Mouse (Mus musculus): Measurements from ENCODE around the gene Cdca3. TPM values are rescaled to one million over a fixed set of nuclear protein-coding genes. Genes with fewer than 3 reads are reported as not detected.

Cdca3 gene
- polyA plus RNA-seq (2015; fragmentation: Illumina TruSeq; extraction: RNeasy Lipid Tissue Mini Kit (QIAGEN cat#74804); ENCODE audit: low read depth, low replicate concordance): 1.8 TPM

DNA sequence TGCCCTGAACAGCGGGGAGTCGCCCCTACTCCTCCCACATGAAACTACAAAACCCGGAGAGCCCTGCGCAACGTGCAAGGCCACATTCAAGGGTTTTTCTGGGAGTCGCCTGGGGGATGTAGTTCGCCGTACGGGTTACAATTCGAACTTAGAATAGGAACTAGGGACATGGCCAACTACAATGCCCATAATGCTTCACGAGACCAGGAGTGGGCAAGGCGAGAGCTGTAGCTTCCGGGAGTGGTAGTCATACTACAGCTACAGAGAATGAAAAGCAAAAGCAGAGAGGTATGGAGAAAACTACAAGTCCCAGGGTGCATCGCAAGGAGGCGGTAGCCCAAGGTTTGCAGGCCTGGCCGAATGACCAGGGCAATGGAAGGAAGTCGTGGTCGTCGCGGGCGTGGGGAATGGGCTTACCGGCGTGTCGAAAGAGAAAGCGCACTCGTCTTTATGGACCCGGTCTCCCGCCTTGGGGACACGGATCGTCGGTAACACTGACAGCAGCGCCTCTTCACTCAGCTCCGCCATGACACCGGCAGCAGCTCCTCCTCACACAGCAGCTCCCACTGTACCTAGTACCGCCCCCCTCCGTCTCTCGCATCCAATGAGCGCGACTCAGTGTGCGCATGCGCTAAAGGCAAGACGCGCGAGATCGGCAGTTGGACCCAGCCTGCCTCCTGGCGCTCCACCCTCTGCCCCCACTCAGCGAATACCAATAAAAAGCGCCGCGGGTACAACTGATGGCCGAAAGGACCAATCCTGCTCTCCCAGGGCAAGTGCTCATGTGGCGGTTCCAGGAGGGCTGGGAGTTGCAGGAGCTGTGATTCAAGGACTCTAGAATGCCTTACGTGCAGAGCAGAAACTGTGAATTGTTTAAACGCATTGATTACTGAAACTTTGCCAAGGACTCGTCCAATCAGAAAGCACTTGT lies at the start of gene Cdca3, which contains the start of gene Usp5:
Gene Cdca3 (plus strand): TSS at position 680 of the 931 bp plus-strand sequence.
Gene Usp5 (minus strand): TSS at position 617 of the 931 bp plus-strand sequence.

GRCm38 (mm10) chr6:124808358-124809012 lies 20.9 kb upstream of the Cdca3 start, which contains the start of gene Spsb2:
Spsb2 (plus strand) TSS chr6:124808661.

GRCm38 (mm10) chr6:124813933-124814332 lies 15.4 kb upstream of the Cdca3 start, which contains the start of gene Tpi1:
Tpi1 (minus strand) TSS chr6:124814296.

GRCm38 (mm10) chr6:124840241-124841167 lies 11.2 kb downstream of the Cdca3 start, which contains the start of gene Gnb3:
Gnb3 (minus strand) TSS chr6:124840275.

DNA sequence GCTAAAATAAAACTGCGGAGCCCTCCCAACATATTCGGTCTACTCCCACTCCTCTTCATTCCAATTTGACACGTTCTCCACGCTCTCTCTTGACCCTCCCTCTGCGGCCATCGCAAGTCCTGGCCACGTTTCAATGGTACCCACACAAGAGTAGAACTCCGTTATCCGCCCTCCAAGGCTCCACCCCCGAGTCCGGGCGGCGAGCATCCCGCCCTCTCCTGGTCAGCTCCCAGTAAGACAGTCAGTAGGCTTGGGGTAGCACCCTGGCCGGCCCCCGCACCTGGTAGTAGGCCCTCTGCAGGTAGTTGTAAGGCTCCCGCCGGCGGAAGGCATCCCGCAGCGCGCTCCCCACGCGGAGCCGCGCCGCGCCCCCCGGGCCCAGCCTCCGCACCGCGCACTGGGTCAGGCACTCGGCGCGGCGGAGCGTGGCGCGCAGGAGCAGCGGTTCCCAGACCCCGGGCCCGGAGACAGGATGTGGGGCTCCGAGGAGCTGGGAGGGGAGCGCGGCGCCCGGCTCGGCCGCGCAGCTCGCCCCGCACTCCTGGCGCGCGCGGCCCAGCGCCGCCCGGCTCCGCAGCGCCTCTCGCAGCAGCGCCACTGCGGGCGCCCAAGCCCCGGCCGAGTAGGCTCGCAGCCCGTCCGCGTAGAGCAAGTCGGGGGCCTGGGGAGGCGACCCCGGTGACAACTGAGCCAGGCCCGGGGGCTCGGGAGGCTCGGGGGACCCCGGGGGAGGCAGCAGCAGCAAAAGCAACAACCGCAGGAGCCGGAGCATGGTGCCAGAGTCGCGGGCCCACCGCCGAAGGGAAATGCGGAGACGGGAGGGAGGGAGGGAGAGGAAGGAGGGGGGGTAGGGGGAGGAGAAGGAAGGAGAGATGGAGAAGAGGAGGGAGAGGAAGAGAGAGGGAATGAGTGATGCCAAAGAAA lies 27.8 kb downstream of the Cdca3 start, which contains the start of gene P3h3:
Gene P3h3 (minus strand): TSS at position 837 of the 924 bp plus-strand sequence.

GRCm38 (mm10) chr6:124863658-124864298 lies 34.4 kb downstream of the Cdca3 start, which contains the start of gene Gpr162:
Gpr162 (minus strand) TSS chr6:124863983.

Other genes starting within 250 kb of the Cdca3 start
- 0.16 TPM for gene C1s2, start 193.5 kb upstream of the Cdca3 start, polyA plus RNA-seq (2015; fragmentation: Illumina TruSeq; extraction: RNeasy Lipid Tissue Mini Kit (QIAGEN cat#74804); ENCODE audit: low read depth, low replicate concordance)
- 21.0 TPM for gene Lpcat3, start 166.5 kb upstream of the Cdca3 start, polyA plus RNA-seq (2015; fragmentation: Illumina TruSeq; extraction: RNeasy Lipid Tissue Mini Kit (QIAGEN cat#74804); ENCODE audit: low read depth, low replicate concordance)
- gene Emg1, start 117.4 kb upstream of the Cdca3 start, polyA plus RNA-seq (2015; fragmentation: Illumina TruSeq; extraction: RNeasy Lipid Tissue Mini Kit (QIAGEN cat#74804); ENCODE audit: low read depth, low replicate concordance): 72.4 TPM
- gene Phb2, start 117.2 kb upstream of the Cdca3 start, polyA plus RNA-seq (2015; fragmentation: Illumina TruSeq; extraction: RNeasy Lipid Tissue Mini Kit (QIAGEN cat#74804); ENCODE audit: low read depth, low replicate concordance): 127 TPM
- gene Ptpn6, start 90.8 kb upstream of the Cdca3 start, polyA plus RNA-seq (2015; fragmentation: Illumina TruSeq; extraction: RNeasy Lipid Tissue Mini Kit (QIAGEN cat#74804); ENCODE audit: low read depth, low replicate concordance): 7.4 TPM
- gene Grcc10, start 88.2 kb upstream of the Cdca3 start, polyA plus RNA-seq (2015; fragmentation: Illumina TruSeq; extraction: RNeasy Lipid Tissue Mini Kit (QIAGEN cat#74804); ENCODE audit: low read depth, low replicate concordance): 262 TPM
- gene Gm45234, start 73.5 kb upstream of the Cdca3 start, polyA plus RNA-seq (2015; fragmentation: Illumina TruSeq; extraction: RNeasy Lipid Tissue Mini Kit (QIAGEN cat#74804); ENCODE audit: low read depth, low replicate concordance): not detected
- 71.6 TPM for gene Atn1, start 73.0 kb upstream of the Cdca3 start, polyA plus RNA-seq (2015; fragmentation: Illumina TruSeq; extraction: RNeasy Lipid Tissue Mini Kit (QIAGEN cat#74804); ENCODE audit: low read depth, low replicate concordance)
- gene Eno2, start 59.9 kb upstream of the Cdca3 start, polyA plus RNA-seq (2015; fragmentation: Illumina TruSeq; extraction: RNeasy Lipid Tissue Mini Kit (QIAGEN cat#74804); ENCODE audit: low read depth, low replicate concordance): 1,006 TPM
- gene Lrrc23, start 49.8 kb upstream of the Cdca3 start, polyA plus RNA-seq (2015; fragmentation: Illumina TruSeq; extraction: RNeasy Lipid Tissue Mini Kit (QIAGEN cat#74804); ENCODE audit: low read depth, low replicate concordance): 8.6 TPM
- gene Spsb2, start 20.9 kb upstream of the Cdca3 start, polyA plus RNA-seq (2015; fragmentation: Illumina TruSeq; extraction: RNeasy Lipid Tissue Mini Kit (QIAGEN cat#74804); ENCODE audit: low read depth, low replicate concordance): 3.1 TPM
- gene Tpi1, start 15.3 kb upstream of the Cdca3 start, polyA plus RNA-seq (2015; fragmentation: Illumina TruSeq; extraction: RNeasy Lipid Tissue Mini Kit (QIAGEN cat#74804); ENCODE audit: low read depth, low replicate concordance): 974 TPM
- gene Usp5, start 63 bp upstream of the Cdca3 start, polyA plus RNA-seq (2015; fragmentation: Illumina TruSeq; extraction: RNeasy Lipid Tissue Mini Kit (QIAGEN cat#74804); ENCODE audit: low read depth, low replicate concordance): 163 TPM
- gene Gnb3, start 10.7 kb downstream of the Cdca3 start, polyA plus RNA-seq (2015; fragmentation: Illumina TruSeq; extraction: RNeasy Lipid Tissue Mini Kit (QIAGEN cat#74804); ENCODE audit: low read depth, low replicate concordance): 0.33 TPM
- 32.1 TPM for gene P3h3, start 28.2 kb downstream of the Cdca3 start, polyA plus RNA-seq (2015; fragmentation: Illumina TruSeq; extraction: RNeasy Lipid Tissue Mini Kit (QIAGEN cat#74804); ENCODE audit: low read depth, low replicate concordance)
- gene Gpr162, start 34.4 kb downstream of the Cdca3 start, polyA plus RNA-seq (2015; fragmentation: Illumina TruSeq; extraction: RNeasy Lipid Tissue Mini Kit (QIAGEN cat#74804); ENCODE audit: low read depth, low replicate concordance): 147 TPM
- gene Cd4, start 58.7 kb downstream of the Cdca3 start, polyA plus RNA-seq (2015; fragmentation: Illumina TruSeq; extraction: RNeasy Lipid Tissue Mini Kit (QIAGEN cat#74804); ENCODE audit: low read depth, low replicate concordance): 8.6 TPM
- 5.8 TPM for gene Lag3, start 82.2 kb downstream of the Cdca3 start, polyA plus RNA-seq (2015; fragmentation: Illumina TruSeq; extraction: RNeasy Lipid Tissue Mini Kit (QIAGEN cat#74804); ENCODE audit: low read depth, low replicate concordance)
- 1,005 TPM for gene Ptms, start 90.6 kb downstream of the Cdca3 start, polyA plus RNA-seq (2015; fragmentation: Illumina TruSeq; extraction: RNeasy Lipid Tissue Mini Kit (QIAGEN cat#74804); ENCODE audit: low read depth, low replicate concordance)
- gene Mlf2, start 101.8 kb downstream of the Cdca3 start, polyA plus RNA-seq (2015; fragmentation: Illumina TruSeq; extraction: RNeasy Lipid Tissue Mini Kit (QIAGEN cat#74804); ENCODE audit: low read depth, low replicate concordance): 658 TPM
- 223 TPM for gene Cops7a, start 136.0 kb downstream of the Cdca3 start, polyA plus RNA-seq (2015; fragmentation: Illumina TruSeq; extraction: RNeasy Lipid Tissue Mini Kit (QIAGEN cat#74804); ENCODE audit: low read depth, low replicate concordance)
- gene Pianp, start 167.1 kb downstream of the Cdca3 start, polyA plus RNA-seq (2015; fragmentation: Illumina TruSeq; extraction: RNeasy Lipid Tissue Mini Kit (QIAGEN cat#74804); ENCODE audit: low read depth, low replicate concordance): 147 TPM
- 32.4 TPM for gene Zfp384, start 179.6 kb downstream of the Cdca3 start, polyA plus RNA-seq (2015; fragmentation: Illumina TruSeq; extraction: RNeasy Lipid Tissue Mini Kit (QIAGEN cat#74804); ENCODE audit: low read depth, low replicate concordance)
- 59.0 TPM for gene Ing4, start 210.2 kb downstream of the Cdca3 start, polyA plus RNA-seq (2015; fragmentation: Illumina TruSeq; extraction: RNeasy Lipid Tissue Mini Kit (QIAGEN cat#74804); ENCODE audit: low read depth, low replicate concordance)
- 11.1 TPM for gene Acrbp, start 220.1 kb downstream of the Cdca3 start, polyA plus RNA-seq (2015; fragmentation: Illumina TruSeq; extraction: RNeasy Lipid Tissue Mini Kit (QIAGEN cat#74804); ENCODE audit: low read depth, low replicate concordance)
- gene Lpar5, start 238.4 kb downstream of the Cdca3 start, polyA plus RNA-seq (2015; fragmentation: Illumina TruSeq; extraction: RNeasy Lipid Tissue Mini Kit (QIAGEN cat#74804); ENCODE audit: low read depth, low replicate concordance): not detected

All from brain, adult 10 weeks (tissue).